Mouse (Mus musculus): ENCODE measurements around the gene Rhox7a. TPM values are rescaled to one million over a fixed set of nuclear protein-coding genes. Genes with fewer than 3 reads are reported as not detected.

Rhox7a gene
- polyA plus RNA-seq (2017; shearing (Covaris generic)): not detected

DNA sequence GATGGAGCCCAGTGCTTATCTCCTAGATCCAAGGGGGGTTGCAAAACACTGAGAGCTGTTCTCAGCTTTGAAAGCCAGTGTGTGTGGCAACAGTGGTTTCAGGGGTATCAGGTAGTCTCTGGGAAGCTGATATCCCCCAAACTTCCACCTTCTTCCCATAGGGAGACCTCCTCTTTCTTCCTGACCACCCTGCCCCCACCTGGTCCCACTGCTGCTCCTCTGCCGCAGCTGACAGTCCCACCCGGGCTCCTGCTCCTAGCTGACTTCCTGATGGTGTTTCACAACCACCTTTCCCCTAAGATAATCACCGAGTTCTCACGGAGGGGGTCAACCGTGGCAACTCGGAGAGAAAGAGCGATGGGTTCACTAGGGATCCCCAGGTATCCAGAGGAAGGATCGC is at the start of gene Rhox7a:
Rhox7a (plus strand) TSS at position 301 of the 400 bp plus-strand sequence.

DNA sequence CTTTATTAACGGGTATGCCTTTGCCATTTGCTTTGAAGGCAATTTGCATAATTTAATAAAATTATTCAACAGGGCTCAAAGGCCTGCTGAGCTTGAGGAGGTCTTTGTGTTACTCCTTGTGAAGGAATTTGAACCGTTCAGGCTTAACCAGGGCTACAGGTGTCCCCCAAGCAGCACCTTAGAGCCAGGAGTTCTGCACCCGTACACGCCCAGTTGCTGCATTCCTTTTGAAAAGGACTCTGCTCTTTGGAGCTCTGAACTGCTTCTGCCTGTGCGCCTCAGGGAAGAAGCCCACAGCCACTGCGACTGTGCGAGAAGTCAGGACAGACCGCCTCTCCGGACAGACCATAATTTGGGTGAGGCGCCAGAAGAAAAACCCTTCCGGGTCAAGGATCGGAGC is 4.9 kb upstream of the Rhox7a start, which contains the start of gene Rhox6:
Rhox6 (plus strand) TSS at position 301 of the 400 bp plus-strand sequence.

DNA sequence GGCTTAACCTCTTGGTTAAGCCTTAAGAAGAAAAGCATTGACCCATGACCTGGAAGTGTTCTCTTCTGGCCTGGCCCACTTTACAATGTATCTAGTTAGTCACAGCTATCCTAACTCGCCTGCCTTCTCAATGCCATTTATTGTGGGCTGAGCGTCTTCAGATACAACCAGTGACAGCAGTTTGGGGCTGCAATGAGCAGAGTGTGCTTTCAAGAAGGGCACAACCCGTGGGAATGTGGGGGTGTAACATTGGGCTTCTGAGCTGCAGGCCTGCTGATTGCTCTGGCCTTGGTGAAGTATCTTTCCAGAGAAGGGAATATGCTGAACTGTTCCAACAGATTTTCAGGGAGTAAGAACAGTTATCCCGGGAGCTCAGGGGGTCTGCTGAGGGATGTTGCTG is 47.4 kb downstream of the Rhox7a start, which contains the start of gene Rhox8:
Rhox8 (minus strand) TSS at position 101 of the 400 bp plus-strand sequence.

Other genes starting within 250 kb of the Rhox7a start
- not detected for gene Rhox4f, start 224.0 kb upstream of the Rhox7a start, polyA plus RNA-seq (2017; shearing (Covaris generic))
- gene Rhox3g, start 203.1 kb upstream of the Rhox7a start, polyA plus RNA-seq (2017; shearing (Covaris generic)): not detected
- gene Rhox2g, start 188.2 kb upstream of the Rhox7a start, polyA plus RNA-seq (2017; shearing (Covaris generic)): not detected
- gene Rhox4g, start 180.4 kb upstream of the Rhox7a start, polyA plus RNA-seq (2017; shearing (Covaris generic)): not detected
- not detected for gene Rhox3h, start 162.9 kb upstream of the Rhox7a start, polyA plus RNA-seq (2017; shearing (Covaris generic))
- not detected for gene Rhox2h, start 158.4 kb upstream of the Rhox7a start, polyA plus RNA-seq (2017; shearing (Covaris generic))
- gene Rhox5, start 26.8 kb upstream of the Rhox7a start, polyA plus RNA-seq (2017; shearing (Covaris generic)): not detected
- gene Rhox6, start 4.8 kb upstream of the Rhox7a start, polyA plus RNA-seq (2017; shearing (Covaris generic)): not detected
- gene Rhox8, start 47.3 kb downstream of the Rhox7a start, polyA plus RNA-seq (2017; shearing (Covaris generic)): not detected
- not detected for gene Rhox7b, start 65.5 kb downstream of the Rhox7a start, polyA plus RNA-seq (2017; shearing (Covaris generic))
- not detected for gene Rhox9, start 70.1 kb downstream of the Rhox7a start, polyA plus RNA-seq (2017; shearing (Covaris generic))
- not detected for gene Btg1-ps1, start 187.1 kb downstream of the Rhox7a start, polyA plus RNA-seq (2017; shearing (Covaris generic))
- not detected for gene Btg1-ps2, start 211.4 kb downstream of the Rhox7a start, polyA plus RNA-seq (2017; shearing (Covaris generic))
- gene Rhox10, start 234.8 kb downstream of the Rhox7a start, polyA plus RNA-seq (2017; shearing (Covaris generic)): not detected